Mouse (Mus musculus) thymus, adult 2 months (tissue): Measurements from ENCODE around the gene Fip1l1.

Experiments used
- CTCF ChIP-seq: fragments of 200-500 bp; IDR thresholded peaks from 2 replicates; pipeline ENCODE4 v1.5.1; 2012; ENCODE audit warnings: mild to moderate bottlenecking, control low read depth, low read length, moderate library complexity, borderline replicate concordance; ENCODE audit not compliant: control insufficient read depth, poor library complexity, insufficient read depth; ENCODE audit errors: extremely low read depth
- POLR2A ChIP-seq: fragments of 200-500 bp; IDR thresholded peaks from 2 replicates; pipeline ENCODE4 v1.6.1; 2012; ENCODE audit warnings: mild to moderate bottlenecking, low read length, control low read depth, moderate library complexity; ENCODE audit not compliant: control insufficient read depth, poor library complexity, insufficient read depth; ENCODE audit errors: extremely low read depth

- TF ChIP-seq CTCF (no peak), POLR2A (no peak)
Measured at GRCm38 (mm10) chr5:74624385-74624784, 89.1 kb downstream of the Fip1l1 start.
